Comparison of ENCODE assay signal across 10 mouse cellular contexts in the genomic region with DNA sequence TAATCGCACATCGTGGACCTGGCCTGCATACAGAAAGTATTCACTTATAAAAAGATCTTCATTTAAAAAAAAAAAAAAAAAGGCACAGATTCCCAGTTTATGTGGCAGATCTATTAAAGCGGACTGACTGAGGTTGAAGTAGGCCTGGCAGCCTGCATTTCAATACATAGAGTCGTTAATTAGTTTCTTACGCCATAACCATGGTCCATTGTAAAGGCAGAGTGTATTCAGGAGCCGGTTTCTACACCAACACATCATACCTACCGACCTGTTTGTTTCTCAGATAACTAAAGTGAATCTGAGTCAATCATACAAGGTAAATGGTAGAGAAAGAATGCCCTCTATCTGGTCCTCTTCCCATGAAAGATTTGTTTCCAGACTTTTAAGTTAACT.
"Had no signal": no experiment of that assay in that cellular context is flagged by ENCODE, and none has a peak within 500 bp of the region (broad histone marks: within the 10 kb centered on the region; RNA-seq: fewer than 3 reads in every experiment).

No protein-coding gene starts in this region.

- H3K27ac ChIP-seq: limb, embryonic 15.5 days; liver, embryonic 13.5 days; stomach, postnatal 0 days had no signal

- H3K4me2 ChIP-seq: limb, embryonic 15.5 days; liver, embryonic 13.5 days; neural tube, embryonic 15.5 days had no signal

- H3K4me1 ChIP-seq: limb, embryonic 15.5 days; liver, embryonic 13.5 days had no signal

- ATAC-seq: intestine, postnatal 0 days; liver, postnatal 0 days had no signal

- DNase-seq: kidney, adult 8-10 months; kidney, postnatal 25 days; liver, embryonic 13.5 days; liver, postnatal 0 days; right cerebral cortex, adult 18-20 months; thymus, postnatal 14 days had no signal

- H3K36me3 ChIP-seq: limb, embryonic 15.5 days; liver, embryonic 13.5 days; neural tube, embryonic 15.5 days had no signal

- H3K9me3 ChIP-seq: limb, embryonic 15.5 days; liver, embryonic 13.5 days; neural tube, embryonic 15.5 days had no signal

- H3K27me3 ChIP-seq: limb, embryonic 15.5 days; liver, embryonic 13.5 days; neural tube, embryonic 15.5 days had no signal

- H3K4me3 ChIP-seq: limb, embryonic 15.5 days; liver, embryonic 13.5 days; neural tube, embryonic 15.5 days had no signal

- H3K9ac ChIP-seq: limb, embryonic 15.5 days; liver, embryonic 13.5 days; liver, postnatal 0 days; neural tube, embryonic 15.5 days had no signal
